Mouse (Mus musculus): ENCODE results near the gene Adgrg3.

Adgrg3 gene

GRCm38 (mm10) chr8:94992996-94993724 lies 24.3 kb upstream of the Adgrg3 start:
- DNase-seq (ENCODE audit: low spot score), result no peak

GRCm38 (mm10) chr8:94994006-94994405 lies 23.5 kb upstream of the Adgrg3 start:
- no peak for DNase-seq (ENCODE audit: low spot score)

- DNase-seq (ENCODE audit: low spot score), result no peak
Measured at GRCm38 (mm10) chr8:94994510-94994909, 23.0 kb upstream of the Adgrg3 start.

- no peak for DNase-seq (ENCODE audit: low spot score)
Measured at GRCm38 (mm10) chr8:94995336-94995893, 22.1 kb upstream of the Adgrg3 start.

GRCm38 (mm10) chr8:94996037-94996436 lies 21.5 kb upstream of the Adgrg3 start:
- DNase-seq (ENCODE audit: low spot score), result no peak

- DNase-seq (ENCODE audit: low spot score), result no peak
Measured at GRCm38 (mm10) chr8:94996899-94997856, 20.3 kb upstream of the Adgrg3 start.

GRCm38 (mm10) chr8:94997857-94998243 lies 19.6 kb upstream of the Adgrg3 start:
- DNase-seq (ENCODE audit: low spot score), result no peak

GRCm38 (mm10) chr8:94998431-94998830 lies 19.1 kb upstream of the Adgrg3 start:
- no peak for DNase-seq (ENCODE audit: low spot score)

GRCm38 (mm10) chr8:94999004-94999403 lies 18.5 kb upstream of the Adgrg3 start:
- no peak for DNase-seq (ENCODE audit: low spot score)

- no peak for DNase-seq (ENCODE audit: low spot score)
Measured at GRCm38 (mm10) chr8:94999956-95000355, 17.5 kb upstream of the Adgrg3 start.

GRCm38 (mm10) chr8:95000684-95001083 lies 16.8 kb upstream of the Adgrg3 start:
- no peak for DNase-seq (ENCODE audit: low spot score)

- no peak for DNase-seq (ENCODE audit: low spot score)
Measured at GRCm38 (mm10) chr8:95001165-95001564, 16.3 kb upstream of the Adgrg3 start.

- DNase-seq (ENCODE audit: low spot score), result peak; percentile 67
Measured at GRCm38 (mm10) chr8:95001655-95002054, 15.8 kb upstream of the Adgrg3 start.

GRCm38 (mm10) chr8:95002089-95002655 lies 15.3 kb upstream of the Adgrg3 start:
- DNase-seq (ENCODE audit: low spot score), result no peak

GRCm38 (mm10) chr8:95012442-95012919 lies 5.0 kb upstream of the Adgrg3 start:
- no peak for DNase-seq (ENCODE audit: low spot score)

- DNase-seq (ENCODE audit: low spot score), result no peak
Measured at GRCm38 (mm10) chr8:95015866-95016265, 1.6 kb upstream of the Adgrg3 start.

GRCm38 (mm10) chr8:95016684-95017083 lies 808 bp upstream of the Adgrg3 start:
- DNase-seq (ENCODE audit: low spot score), result no peak

GRCm38 (mm10) chr8:95017969-95018635 lies 610 bp downstream of the Adgrg3 start:
- DNase-seq (ENCODE audit: low spot score), result no peak

- peak; percentile 29 for DNase-seq (ENCODE audit: low spot score)
Measured at GRCm38 (mm10) chr8:95020293-95020777, 2.8 kb downstream of the Adgrg3 start.

GRCm38 (mm10) chr8:95020821-95021220 lies 3.3 kb downstream of the Adgrg3 start:
- no peak for DNase-seq (ENCODE audit: low spot score)

GRCm38 (mm10) chr8:95023201-95023600 lies 5.7 kb downstream of the Adgrg3 start:
- DNase-seq (ENCODE audit: low spot score), result no peak

- DNase-seq (ENCODE audit: low spot score), result no peak
Measured at GRCm38 (mm10) chr8:95024387-95024786, 6.9 kb downstream of the Adgrg3 start.
